Mouse (Mus musculus) small intestine, adult 2 months (tissue): Measurements from ENCODE around the gene Cpne5. TPM values are rescaled to one million over a fixed set of nuclear protein-coding genes. Genes with fewer than 3 reads are reported as not detected.

Experiments used
- H3K27ac ChIP-seq: fragments of 200-500 bp; 2 replicates; pipeline ENCODE4 v1.5.1; 2012; ENCODE audit warnings: low read depth, low read length, control low read depth, inconsistent platforms; ENCODE audit not compliant: insufficient read depth
- H3K27me3 ChIP-seq: fragments of 200-500 bp; 2 replicates; pipeline ENCODE4 v1.6.1; 2012; ENCODE audit warnings: mild to moderate bottlenecking, moderate library complexity, low read length, inconsistent platforms; ENCODE audit not compliant: control insufficient read depth, insufficient read depth
- H3K36me3 ChIP-seq: fragments of 200-500 bp; 2 replicates; pipeline ENCODE4 v1.6.1; 2012; ENCODE audit warnings: mild to moderate bottlenecking, low read length, control low read depth, inconsistent platforms; ENCODE audit not compliant: control insufficient read depth, insufficient read depth
- H3K4me1 ChIP-seq: fragments of 200-500 bp; 2 replicates; pipeline ENCODE4 v1.6.1; 2012; ENCODE audit warnings: low read length, inconsistent platforms, mixed read lengths; ENCODE audit not compliant: control insufficient read depth, insufficient read depth, insufficient read length
- H3K4me3 ChIP-seq: fragments of 200-500 bp; 2 replicates; pipeline ENCODE4 v1.5.1; 2012; ENCODE audit warnings: low read depth, mild to moderate bottlenecking, control low read depth, inconsistent platforms, low read length, moderate library complexity
- CTCF ChIP-seq: fragments of 200-500 bp; IDR thresholded peaks from 2 replicates; pipeline ENCODE4 v1.5.1; 2012; ENCODE audit warnings: low read depth, mild to moderate bottlenecking, control low read depth, inconsistent platforms, low read length, moderate library complexity, mixed read lengths; ENCODE audit not compliant: insufficient replicate concordance, insufficient read length; ENCODE audit errors: extremely low read depth
- POLR2A ChIP-seq: fragments of 200-500 bp; IDR thresholded peaks from 2 replicates; pipeline ENCODE4 v1.6.1; 2012; ENCODE audit warnings: low read depth, mild to moderate bottlenecking, control low read depth, inconsistent platforms, low read length, moderate library complexity
- WGBS: fragments of 180-500 bp; shearing (Covaris S2); methylation state at CpG from one replicate; pipeline ENCODE4 v1.1.7; 2018; 5-methylcytosine and 5-hydroxymethylcytosine counted together
- polyA plus RNA-seq: library from polyadenylated mRNA; depleted of rRNA; stranded (reverse); fragments of >200 nt; gene quantifications from 2 replicates; pipeline ENCODE4 v1.2.3, GENCODE M21; 2012

Gene Cpne5
- polyA plus RNA-seq, 1 experiment, result 2.3 TPM

DNA sequence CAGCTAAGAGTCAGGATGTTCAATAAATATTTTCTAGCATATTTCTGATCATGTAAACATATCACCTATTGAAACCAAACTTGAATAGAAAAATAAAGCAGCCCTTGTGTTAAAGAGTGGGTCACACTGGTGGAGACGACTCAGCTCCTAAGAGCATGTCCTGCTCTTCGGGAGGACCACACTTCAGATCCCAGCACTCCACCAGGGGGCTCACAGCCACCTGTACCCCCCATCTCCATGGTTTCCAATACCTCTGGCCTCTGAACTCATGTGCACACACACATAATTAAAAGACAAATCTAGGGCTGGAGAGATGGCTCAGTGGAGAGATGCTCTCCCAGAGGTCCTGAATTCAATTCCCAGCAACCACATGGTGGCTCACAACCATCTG is 24.3 kb upstream of the Cpne5 start:
- no peak for TF ChIP-seq CTCF
- TF ChIP-seq POLR2A, result no peak
- H3K4me3 ChIP-seq, result peak overlapping the region; percentile 17; the same call in 1 of the 2 replicates
- H3K36me3 ChIP-seq, result peaks cover 15% of the 10 kb centered on the region
- WGBS, result 22% methylated on average over 2 of the region's 2 CpGs
- H3K4me1 ChIP-seq, result peaks cover 15% of the 10 kb centered on the region
- no peak overlapping the region for H3K27ac ChIP-seq
- H3K27me3 ChIP-seq, result no peaks in the 10 kb centered on the region

DNA sequence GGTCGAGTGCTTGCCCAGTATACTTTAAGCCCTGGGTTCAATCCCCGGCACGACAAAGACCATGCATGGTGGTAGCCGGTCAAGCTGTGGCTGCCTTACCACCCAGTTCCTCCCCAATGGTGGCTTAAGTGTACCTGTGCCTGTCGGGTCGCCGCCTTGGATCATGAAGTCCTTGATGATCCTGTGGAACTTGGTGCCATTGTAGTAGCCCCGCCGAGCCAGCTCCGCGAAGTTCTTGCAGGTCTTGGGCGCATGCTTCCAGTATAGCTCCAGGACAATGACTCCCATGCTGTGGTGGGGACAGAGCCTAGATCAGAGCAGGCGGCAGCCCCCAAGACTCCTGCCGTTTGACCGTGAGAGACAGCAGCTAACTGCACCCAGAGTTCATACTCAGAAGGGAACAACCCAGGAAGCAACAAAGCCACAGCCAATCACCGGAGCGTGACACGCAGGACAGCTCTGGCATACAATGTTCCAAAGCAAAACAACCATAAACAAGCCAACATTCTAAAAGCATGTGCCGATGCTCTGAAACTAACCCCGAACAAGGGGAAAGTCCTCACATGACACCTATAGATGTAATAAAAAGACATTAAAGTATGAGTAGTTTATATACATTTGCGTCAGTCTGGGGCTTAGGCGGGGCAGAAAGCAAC is 23.8 kb upstream of the Cpne5 start:
- 71% methylated on average over 22 of the region's 22 CpGs for WGBS

DNA sequence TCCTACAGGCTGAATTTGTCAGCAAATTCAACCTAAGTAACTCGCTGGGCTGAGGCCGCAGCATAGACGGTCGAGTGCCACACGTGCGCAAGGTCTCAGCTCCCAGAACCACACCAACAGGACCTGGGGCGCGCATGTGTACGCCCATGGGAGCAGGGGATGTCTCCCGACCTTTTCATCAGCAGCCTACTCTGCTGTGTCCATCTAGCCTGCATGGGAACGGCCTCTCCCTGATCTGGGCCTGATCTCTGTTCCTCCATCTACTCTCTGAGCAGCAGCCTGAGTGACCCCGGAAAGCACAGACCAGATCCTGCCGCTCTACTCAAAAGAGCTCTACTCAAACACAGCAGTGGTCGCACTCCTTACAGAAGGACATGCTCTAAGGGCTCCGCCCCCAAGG is 22.5 kb upstream of the Cpne5 start:
- 85% methylated on average over 15 of the region's 15 CpGs for WGBS
- H3K4me1 ChIP-seq, result peaks cover 15% of the 10 kb centered on the region
- no peaks in the 10 kb centered on the region for H3K27me3 ChIP-seq
- no peak for TF ChIP-seq CTCF
- H3K4me3 ChIP-seq, result no peak overlapping the region
- no peak overlapping the region for H3K27ac ChIP-seq
- peaks cover 17% of the 10 kb centered on the region for H3K36me3 ChIP-seq

More for the DNA sequence above, 23.8 kb upstream of the Cpne5 start:
- H3K27ac ChIP-seq, result no peak overlapping the region
- no peaks in the 10 kb centered on the region for H3K27me3 ChIP-seq
- peak overlapping the region; percentile 14 for H3K4me3 ChIP-seq
- peaks cover 16% of the 10 kb centered on the region for H3K36me3 ChIP-seq
- TF ChIP-seq CTCF, result no peak
- TF ChIP-seq POLR2A, result no peak
- H3K4me1 ChIP-seq, result peaks cover 15% of the 10 kb centered on the region

DNA sequence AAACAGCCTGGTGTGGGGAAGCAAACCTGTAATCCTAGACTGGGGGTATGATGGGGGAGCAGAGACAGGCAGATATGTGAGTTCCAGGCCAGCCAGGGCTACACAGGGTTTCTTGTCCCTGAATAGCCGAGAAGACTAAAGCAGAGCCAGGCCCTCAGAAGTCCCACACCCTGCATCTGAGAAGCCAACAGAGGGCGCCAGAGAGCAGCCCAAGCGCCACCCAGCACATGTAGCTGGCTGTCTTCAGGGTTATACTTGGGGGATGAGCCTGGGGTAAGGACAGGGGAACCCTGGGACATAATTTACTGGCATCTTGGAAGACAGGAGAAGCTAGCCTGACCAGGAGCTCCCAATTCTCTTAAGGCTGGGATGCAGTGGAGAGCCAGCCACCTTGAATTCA is 21.5 kb upstream of the Cpne5 start:
- WGBS, result 3% methylated on average over 3 of the region's 3 CpGs
- no peak overlapping the region for H3K27ac ChIP-seq
- H3K4me3 ChIP-seq, result no peak overlapping the region
- H3K4me1 ChIP-seq, result peaks cover 14% of the 10 kb centered on the region
- peak; percentile 100 for TF ChIP-seq CTCF
- no peak for TF ChIP-seq POLR2A
- H3K27me3 ChIP-seq, result no peaks in the 10 kb centered on the region
- peaks cover 17% of the 10 kb centered on the region for H3K36me3 ChIP-seq

DNA sequence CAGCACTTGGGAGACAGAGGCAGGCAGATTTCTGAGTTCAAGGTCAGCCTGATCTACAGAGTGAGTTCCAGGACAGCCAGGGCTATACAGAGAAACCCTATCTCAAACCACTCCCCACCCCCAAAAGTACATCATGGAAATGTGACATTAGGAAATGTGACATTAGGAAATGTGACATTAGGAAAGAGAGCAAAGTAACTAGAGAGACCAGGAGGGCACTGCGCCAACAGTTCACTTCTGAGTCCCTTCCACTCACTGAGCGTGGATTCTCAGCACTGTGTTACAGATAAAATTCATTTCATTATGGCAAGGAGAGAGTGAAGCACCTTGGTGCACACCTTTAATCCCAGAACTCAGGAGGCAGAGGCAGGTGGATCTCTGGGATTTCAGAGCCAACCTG is 21.0 kb upstream of the Cpne5 start:
- H3K27ac ChIP-seq, result no peak overlapping the region
- WGBS, result 87% methylated on average over 2 of the region's 2 CpGs
- no peaks in the 10 kb centered on the region for H3K27me3 ChIP-seq

DNA sequence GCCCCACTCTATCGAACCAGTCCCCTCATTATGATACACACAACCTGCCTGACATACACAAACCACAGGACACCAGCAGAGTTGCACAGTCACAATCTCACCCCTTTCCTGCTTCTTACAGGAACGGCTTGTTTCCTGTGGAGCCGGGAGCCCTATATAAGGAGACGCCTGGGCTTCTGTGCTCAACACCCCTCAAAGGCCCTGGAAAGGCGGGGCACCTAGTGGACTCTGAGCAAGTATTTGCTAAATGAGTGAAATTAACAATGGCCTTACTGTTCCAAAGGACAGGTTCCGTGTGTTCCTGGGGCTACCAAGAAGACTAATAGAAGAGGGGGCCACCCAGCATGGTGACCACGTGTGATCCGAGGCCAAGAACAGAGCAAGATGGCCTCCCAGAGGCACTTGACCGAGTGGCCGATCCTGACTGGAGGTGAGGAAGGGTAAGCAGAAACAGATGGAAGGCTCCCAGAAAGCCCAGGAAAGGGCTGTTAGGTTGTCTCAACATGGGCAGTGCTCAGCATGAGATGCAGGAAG is 20.1 kb upstream of the Cpne5 start:
- WGBS, result 50% methylated on average over 10 of the region's 10 CpGs
- H3K4me3 ChIP-seq, result no peak overlapping the region
- peaks cover 21% of the 10 kb centered on the region for H3K36me3 ChIP-seq
- H3K27ac ChIP-seq, result no peak overlapping the region
- no peaks in the 10 kb centered on the region for H3K27me3 ChIP-seq
- peaks cover 12% of the 10 kb centered on the region for H3K4me1 ChIP-seq
- TF ChIP-seq POLR2A (no peak), CTCF (no peak)

More for the DNA sequence above, 21.0 kb upstream of the Cpne5 start:
- TF ChIP-seq POLR2A, result no peak
- no peak for TF ChIP-seq CTCF
- Histone ChIP-seq H3K4me3 (no peak overlapping the region), H3K36me3 (peaks cover 20% of the 10 kb centered on the region), H3K4me1 (peaks cover 12% of the 10 kb centered on the region)

DNA sequence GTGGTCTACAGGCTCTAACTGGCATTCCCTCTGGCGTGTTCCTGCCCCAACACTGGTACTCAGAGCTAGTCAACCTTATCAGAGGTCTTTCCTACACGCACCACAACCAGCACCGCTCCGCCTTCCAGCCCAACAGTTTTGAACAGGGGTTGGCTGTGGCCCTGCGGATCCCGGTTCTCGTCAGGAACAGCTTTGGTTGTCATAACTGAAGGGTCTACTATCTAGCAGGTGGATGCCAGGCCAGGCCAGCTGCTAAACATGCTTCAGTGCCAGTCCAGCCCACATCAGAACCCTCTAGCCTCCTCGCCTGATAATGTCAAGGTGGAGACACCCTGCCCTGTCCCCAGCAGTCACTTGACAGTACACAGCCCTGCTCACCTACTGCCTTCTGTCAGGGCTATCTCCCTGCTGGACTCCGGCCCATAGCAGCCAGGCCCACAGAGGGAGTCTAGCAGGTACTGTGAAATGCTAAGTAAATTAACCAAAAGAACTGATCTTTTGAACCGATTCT is 19.1 kb upstream of the Cpne5 start:
- Histone ChIP-seq H3K27me3 (no peaks in the 10 kb centered on the region), H3K4me1 (peaks cover 11% of the 10 kb centered on the region), H3K36me3 (peaks cover 21% of the 10 kb centered on the region), H3K27ac (no peak overlapping the region), H3K4me3 (no peak overlapping the region)
- TF ChIP-seq POLR2A, result no peak
- no peak for TF ChIP-seq CTCF
- WGBS, result 89% methylated on average over 10 of the region's 10 CpGs
